Mouse (Mus musculus) intestine, embryonic 14.5 days (tissue): Measurements from ENCODE around the gene Ttc1. TPM values are rescaled to one million over a fixed set of nuclear protein-coding genes. Genes with fewer than 3 reads are reported as not detected.

Experiments
- ATAC-seq: fragments of 200-750 bp; cut with Nextera tagmentation; replicated peaks from 2 replicates; pipeline ENCODE4 v1.8.0; 2017; ENCODE audit warnings: low read depth, moderate number of reproducible peaks, moderate TSS enrichment, moderate library complexity; ENCODE audit not compliant: low FRiP score, low TSS enrichment
- DNase-seq: peaks from one replicate; pipeline ENCODE4 v3.0.0-alpha.2; 2018; ENCODE audit warnings: low spot score
- H3K27ac ChIP-seq: fragments of 300-500 bp; sonication (generic); 2 replicates; pipeline ENCODE4 v1.5.1; 2014; ENCODE audit warnings: low read depth, mild to moderate bottlenecking, control low read depth
- H3K27me3 ChIP-seq: fragments of 300-500 bp; sonication (generic); replicated peaks from 2 replicates; pipeline ENCODE4 v1.6.1; 2014; ENCODE audit warnings: low read length, control low read depth; ENCODE audit not compliant: control insufficient read depth, insufficient read depth
- H3K36me3 ChIP-seq: fragments of 300-500 bp; sonication (generic); 2 replicates; pipeline ENCODE4 v1.6.1; 2014; ENCODE audit warnings: low read length, control low read depth; ENCODE audit not compliant: control insufficient read depth, insufficient read depth
- H3K4me1 ChIP-seq: fragments of 300-500 bp; sonication (generic); replicated peaks from 2 replicates; pipeline ENCODE4 v1.6.1; 2014; ENCODE audit warnings: low read length, control low read depth, mixed read lengths; ENCODE audit not compliant: control insufficient read depth, insufficient read depth
- H3K4me2 ChIP-seq: fragments of 300-500 bp; sonication (generic); 2 replicates; pipeline ENCODE4 v1.6.1; 2014; ENCODE audit warnings: low read length
- H3K4me3 ChIP-seq: fragments of 300-500 bp; sonication (generic); 2 replicates; pipeline ENCODE4 v1.5.1; 2014; ENCODE audit warnings: low read depth, low read length, control low read depth, mixed read lengths
- H3K9ac ChIP-seq: fragments of 300-500 bp; sonication (generic); 2 replicates; pipeline ENCODE4 v1.6.1; 2014; ENCODE audit warnings: mild to moderate bottlenecking, low read length
- H3K9me3 ChIP-seq: fragments of 300-500 bp; sonication (generic); 2 replicates; pipeline ENCODE4 v1.6.1; 2016; ENCODE audit warnings: low read length, control low read depth; ENCODE audit not compliant: control insufficient read depth
- WGBS: fragments of 180-500 bp; shearing (Covaris S2); extraction: QIAGEN DNeasy Blood & Tissue Kit; methylation state at CpG from one replicate; pipeline ENCODE4 v1.1.7; 2014; 5-methylcytosine and 5-hydroxymethylcytosine counted together
- polyA plus RNA-seq: library from polyadenylated mRNA; unstranded; fragments of >200 nt; fragmentation: Nextera tagmentation; extraction: Ambion mirVana; gene quantifications from 2 replicates; pipeline ENCODE4 v1.2.1, GENCODE M21; 2014

The Ttc1 gene
- polyA plus RNA-seq, 1 experiment from 2014 or later, result 58.2 TPM

- ATAC-seq, result no peak
- no peak overlapping the region for H3K27ac ChIP-seq
Observed at GRCm38 (mm10) chr11:43773725-43774124, 25.9 kb upstream of the Ttc1 start.

GRCm38 (mm10) chr11:43770110-43770509, 22.3 kb upstream of the Ttc1 start:
- DNase-seq, result no peak
- no peak for ATAC-seq
- H3K9ac ChIP-seq, result no peak overlapping the region
- H3K9me3 ChIP-seq, result no peaks in the 10 kb centered on the region
- H3K4me3 ChIP-seq, result no peak overlapping the region
- peaks cover 5% of the 10 kb centered on the region; the same call in 1 of the 2 replicates for H3K4me1 ChIP-seq
- WGBS, result 79% methylated on average over 4 of the region's 4 CpGs
- no peaks in the 10 kb centered on the region for H3K36me3 ChIP-seq
- peaks cover 6% of the 10 kb centered on the region for H3K27me3 ChIP-seq
- H3K27ac ChIP-seq, result no peak overlapping the region
- H3K4me2 ChIP-seq, result no peak overlapping the region

More at GRCm38 (mm10) chr11:43773725-43774124, 25.9 kb upstream of the Ttc1 start:
- Histone ChIP-seq H3K4me3 (no peak overlapping the region), H3K36me3 (no peaks in the 10 kb centered on the region), H3K27me3 (peaks cover 16% of the 10 kb centered on the region), H3K4me2 (no peak overlapping the region), H3K9me3 (no peaks in the 10 kb centered on the region), H3K4me1 (peaks cover 5% of the 10 kb centered on the region; the same call in 1 of the 2 replicates), H3K9ac (no peak overlapping the region)
- DNase-seq, result no peak
- 16% methylated on average over 5 of the region's 5 CpGs for WGBS

GRCm38 (mm10) chr11:43767749-43768148, 19.9 kb upstream of the Ttc1 start:
- Histone ChIP-seq H3K9me3 (no peaks in the 10 kb centered on the region), H3K4me1 (no peaks in the 10 kb centered on the region), H3K27ac (no peak overlapping the region), H3K27me3 (no peaks in the 10 kb centered on the region), H3K9ac (no peak overlapping the region), H3K36me3 (no peaks in the 10 kb centered on the region), H3K4me2 (peak overlapping the region; percentile 65; the same call in 1 of the 2 replicates), H3K4me3 (no peak overlapping the region)
- ATAC-seq, result no peak
- no peak for DNase-seq
- WGBS, result 57% methylated on average over 11 of the region's 11 CpGs

GRCm38 (mm10) chr11:43766922-43767648, 19.3 kb upstream of the Ttc1 start:
- Histone ChIP-seq H3K27me3 (0 out of 2 replicates have a peak, but pooled peaks cover 2% of the 10 kb centered on the region), H3K4me2 (peak overlapping the region; percentile 65), H3K4me3 (peak overlapping the region; percentile 50), H3K4me1 (no peaks in the 10 kb centered on the region), H3K9ac (peak overlapping the region; percentile 10; the same call in 1 of the 2 replicates), H3K27ac (no peak overlapping the region), H3K36me3 (no peaks in the 10 kb centered on the region), H3K9me3 (no peaks in the 10 kb centered on the region)
- DNase-seq (peak; percentile 93), ATAC-seq (peak; percentile 90)
- 6% methylated on average over 37 of the region's 37 CpGs for WGBS

- 0 out of 2 replicates have a peak, but pooled peaks cover 2% of the 10 kb centered on the region for H3K27me3 ChIP-seq
- WGBS, result 82% methylated on average over 2 of the region's 2 CpGs
- H3K36me3 ChIP-seq, result no peaks in the 10 kb centered on the region
- no peaks in the 10 kb centered on the region for H3K9me3 ChIP-seq
- no peak overlapping the region for H3K9ac ChIP-seq
- H3K4me3 ChIP-seq, result no peak overlapping the region
- H3K27ac ChIP-seq, result no peak overlapping the region
- ATAC-seq, result no peak
- H3K4me1 ChIP-seq, result no peaks in the 10 kb centered on the region
- H3K4me2 ChIP-seq, result no peak overlapping the region
- no peak for DNase-seq
Observed at GRCm38 (mm10) chr11:43758436-43758835, 10.6 kb upstream of the Ttc1 start.

GRCm38 (mm10) chr11:43755411-43755810, 7.6 kb upstream of the Ttc1 start:
- Histone ChIP-seq H3K9me3 (no peaks in the 10 kb centered on the region), H3K36me3 (no peaks in the 10 kb centered on the region), H3K4me1 (no peaks in the 10 kb centered on the region), H3K27me3 (no peaks in the 10 kb centered on the region), H3K9ac (no peak overlapping the region), H3K4me2 (no peak overlapping the region), H3K27ac (no peak overlapping the region), H3K4me3 (no peak overlapping the region)
- 69% methylated on average over 5 of the region's 5 CpGs for WGBS
- ATAC-seq, result no peak
- no peak for DNase-seq

- no peaks in the 10 kb centered on the region for H3K27me3 ChIP-seq
- no peak overlapping the region for H3K9ac ChIP-seq
- H3K4me2 ChIP-seq, result no peak overlapping the region
- no peak for DNase-seq
- H3K27ac ChIP-seq, result no peak overlapping the region
- H3K4me3 ChIP-seq, result no peak overlapping the region
- H3K9me3 ChIP-seq, result no peaks in the 10 kb centered on the region
- no peaks in the 10 kb centered on the region for H3K4me1 ChIP-seq
- H3K36me3 ChIP-seq, result no peaks in the 10 kb centered on the region
- WGBS, result 72% methylated on average over 1 of the region's 1 CpGs
- no peak for ATAC-seq
Observed at GRCm38 (mm10) chr11:43754568-43754967, 6.8 kb upstream of the Ttc1 start.

- Histone ChIP-seq H3K27ac (no peak overlapping the region), H3K27me3 (no peaks in the 10 kb centered on the region), H3K4me3 (no peak overlapping the region), H3K36me3 (no peaks in the 10 kb centered on the region), H3K4me1 (peaks cover 5% of the 10 kb centered on the region; the same call in 1 of the 2 replicates), H3K9ac (no peak overlapping the region), H3K9me3 (no peaks in the 10 kb centered on the region), H3K4me2 (no peak overlapping the region)
- ATAC-seq, result no peak
- WGBS, result 65% methylated on average over 2 of the region's 2 CpGs
- no peak for DNase-seq
Observed at GRCm38 (mm10) chr11:43751542-43751941, 3.7 kb upstream of the Ttc1 start.
